Mouse (Mus musculus) heart, adult 2 months (tissue): ENCODE results near the gene Ccnt1. TPM values are rescaled to one million over a fixed set of nuclear protein-coding genes. Genes with fewer than 3 reads are reported as not detected.
A peak's percentile ranks its signal among the peaks of the same experiment; 100 is the strongest.

Experiments
- DNase-seq, 2 experiments: peaks; one replicate each; pipeline ENCODE4 v3.0.0; 2021
- H3K27ac ChIP-seq: fragments of 200-600 bp; 2 replicates; pipeline ENCODE4 v1.8.1; 2022
- H3K27me3 ChIP-seq: fragments of 200-500 bp; 2 replicates; pipeline ENCODE4 v1.6.1; 2012; ENCODE audit warnings: mild to moderate bottlenecking, low read length, inconsistent platforms, mixed read lengths; ENCODE audit not compliant: control insufficient read depth, insufficient read depth
- H3K36me3 ChIP-seq: fragments of 200-500 bp; 2 replicates; pipeline ENCODE4 v1.6.1; 2012; ENCODE audit warnings: low read length, inconsistent platforms; ENCODE audit not compliant: control insufficient read depth, insufficient read depth
- H3K4me1 ChIP-seq: fragments of 200-500 bp; 2 replicates; pipeline ENCODE4 v1.6.1; 2011; ENCODE audit warnings: low read length; ENCODE audit not compliant: control insufficient read depth, insufficient read depth
- H3K4me3 ChIP-seq: fragments of 200-600 bp; 2 replicates; pipeline ENCODE4 v1.8.1; 2022
- H3K79me2 ChIP-seq: fragments of 200-500 bp; replicated peaks from 2 replicates; pipeline ENCODE4 v1.6.1; 2012; ENCODE audit warnings: mild to moderate bottlenecking, inconsistent platforms, low read length, moderate library complexity, mixed read lengths; ENCODE audit not compliant: control insufficient read depth, insufficient read depth
- H3K9ac ChIP-seq: fragments of 200-500 bp; 2 replicates; pipeline ENCODE4 v1.6.1; 2012; ENCODE audit warnings: low read depth, mild to moderate bottlenecking, control low read depth, inconsistent platforms, low read length, mixed read lengths
- CTCF ChIP-seq: fragments of 200-600 bp; IDR thresholded peaks from 2 replicates; pipeline ENCODE4 v1.8.1; 2022; ENCODE audit warnings: antibody characterized with exemption, mild to moderate bottlenecking, moderate library complexity
- EP300 ChIP-seq: fragments of 200-500 bp; IDR thresholded peaks from 2 replicates; pipeline ENCODE4 v1.6.1; 2011; ENCODE audit warnings: low read depth, low read length, control low read depth; ENCODE audit not compliant: insufficient read depth
- POLR2A ChIP-seq: fragments of 200-500 bp; IDR thresholded peaks from 2 replicates; pipeline ENCODE4 v1.6.1; 2011; ENCODE audit warnings: mild to moderate bottlenecking, low read depth, low read length, control low read depth; ENCODE audit not compliant: insufficient read depth
- WGBS: fragments of 180-500 bp; shearing (Covaris S2); methylation state at CpG from one replicate; pipeline ENCODE4 v1.1.7; 2018; 5-methylcytosine and 5-hydroxymethylcytosine counted together
- intact Hi-C: fragments of 180-260 bp; cut with DNase I; formaldehyde crosslinking; loops from one replicate; pipeline ENCODE4 v1.15.1; 2025
- polyA plus RNA-seq: library from polyadenylated mRNA; depleted of rRNA; stranded (reverse); fragments of >200 nt; gene quantifications from 2 replicates; pipeline ENCODE4 v1.2.3, GENCODE M21; 2012
- total RNA-seq, 2 experiments: library from RNA; stranded (reverse); gene quantifications; 2 replicates each; pipeline ENCODE4 v1.2.3; 2021

Ccnt1 gene
- total and polyA plus RNA-seq, 3 experiments, result 9.3 to 27.6 (median 26.8) TPM

GRCm38 (mm10) chr15:98552758-98553157 is 18.0 kb downstream of the Ccnt1 start:
- intact Hi-C loops, result no loop called here
- no peak for TF ChIP-seq CTCF
- no peak for TF ChIP-seq POLR2A
- no peak for TF ChIP-seq EP300
- DNase-seq, result no peak
- no peak overlapping the region for H3K4me3 ChIP-seq
- no peaks in the 10 kb centered on the region for H3K4me1 ChIP-seq
- H3K27me3 ChIP-seq, result no peaks in the 10 kb centered on the region
- no peaks in the 10 kb centered on the region for H3K79me2 ChIP-seq
- WGBS, result 82% methylated on average over 2 of the region's 2 CpGs
- H3K9ac ChIP-seq, result no peak overlapping the region
- H3K36me3 ChIP-seq, result peaks cover 10% of the 10 kb centered on the region; the same call in 1 of the 2 replicates
- no peak overlapping the region for H3K27ac ChIP-seq

GRCm38 (mm10) chr15:98546843-98547242 is 23.9 kb downstream of the Ccnt1 start:
- intact Hi-C loops, result no loop called here
- Histone ChIP-seq H3K9ac (no peak overlapping the region), H3K79me2 (no peaks in the 10 kb centered on the region), H3K4me1 (no peaks in the 10 kb centered on the region), H3K4me3 (no peak overlapping the region), H3K36me3 (peaks cover 2% of the 10 kb centered on the region; the same call in 1 of the 2 replicates), H3K27me3 (no peaks in the 10 kb centered on the region), H3K27ac (no peak overlapping the region)
- WGBS, result 93% methylated on average over 5 of the region's 5 CpGs
- DNase-seq, result peak in 1 of 2 experiments; percentile 2
- TF ChIP-seq EP300, result no peak
- TF ChIP-seq CTCF, result no peak
- no peak for TF ChIP-seq POLR2A

DNA sequence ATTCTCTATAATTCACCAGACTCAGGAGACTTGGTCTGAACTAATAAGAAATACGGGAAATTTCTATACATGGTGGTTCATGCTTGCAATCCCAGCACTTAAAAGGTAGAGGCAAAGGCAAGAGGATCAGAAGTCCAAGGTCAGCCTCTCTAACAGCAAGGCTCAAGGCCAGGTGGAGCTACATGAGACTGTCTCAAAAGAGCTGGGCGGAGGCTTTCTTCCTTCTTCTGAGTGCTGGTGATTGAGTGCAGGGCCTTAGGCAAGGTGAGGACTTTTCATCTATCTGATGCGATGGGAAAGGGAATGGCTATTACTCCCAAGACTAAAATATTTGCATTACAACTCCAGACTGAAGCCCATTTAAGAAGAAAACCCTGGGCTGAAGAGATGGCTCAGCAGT is 25.6 kb downstream of the Ccnt1 start:
- Histone ChIP-seq H3K27ac (no peak overlapping the region), H3K4me1 (no peaks in the 10 kb centered on the region)
- 91% methylated on average over 3 of the region's 3 CpGs for WGBS

DNA sequence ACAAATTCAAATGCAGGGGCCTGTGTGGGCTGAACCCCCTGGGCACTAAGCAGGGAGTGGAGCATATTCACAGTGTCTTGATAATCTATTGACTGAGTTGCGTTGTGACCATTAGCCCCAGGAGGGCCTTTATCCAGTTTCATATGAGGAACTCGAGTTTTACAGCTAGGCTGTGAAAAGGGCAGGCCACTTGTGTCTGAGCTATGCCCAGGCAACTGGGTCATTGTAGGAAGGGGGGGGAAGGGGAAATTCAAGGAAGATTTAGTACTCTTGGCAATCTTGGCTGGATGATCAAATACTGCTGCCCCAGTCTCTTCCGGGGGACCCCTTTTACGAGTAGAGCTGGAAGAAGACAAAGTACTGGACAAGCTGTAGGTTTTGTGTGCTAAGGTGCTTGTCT is 27.4 kb downstream of the Ccnt1 start:
- 83% methylated on average over 4 of the region's 4 CpGs for WGBS
- Histone ChIP-seq H3K27me3 (no peaks in the 10 kb centered on the region), H3K4me1 (no peaks in the 10 kb centered on the region), H3K36me3 (peaks cover 2% of the 10 kb centered on the region; the same call in 1 of the 2 replicates), H3K79me2 (no peaks in the 10 kb centered on the region; the same call in 1 of the 2 replicates), H3K4me3 (no peak overlapping the region), H3K27ac (no peak overlapping the region), H3K9ac (no peak overlapping the region)
- no peak for DNase-seq
- intact Hi-C loops, result no loop called here
- TF ChIP-seq EP300 (no peak), POLR2A (no peak), CTCF (no peak)

More for the DNA sequence above, 25.6 kb downstream of the Ccnt1 start:
- intact Hi-C loops, result no loop called here
- no peak for DNase-seq
- H3K4me3 ChIP-seq, result no peak overlapping the region
- H3K36me3 ChIP-seq, result peaks cover 2% of the 10 kb centered on the region; the same call in 1 of the 2 replicates
- H3K79me2 ChIP-seq, result no peaks in the 10 kb centered on the region
- TF ChIP-seq CTCF (no peak), POLR2A (no peak), EP300 (no peak)
- H3K27me3 ChIP-seq, result no peaks in the 10 kb centered on the region
- H3K9ac ChIP-seq, result no peak overlapping the region

DNA sequence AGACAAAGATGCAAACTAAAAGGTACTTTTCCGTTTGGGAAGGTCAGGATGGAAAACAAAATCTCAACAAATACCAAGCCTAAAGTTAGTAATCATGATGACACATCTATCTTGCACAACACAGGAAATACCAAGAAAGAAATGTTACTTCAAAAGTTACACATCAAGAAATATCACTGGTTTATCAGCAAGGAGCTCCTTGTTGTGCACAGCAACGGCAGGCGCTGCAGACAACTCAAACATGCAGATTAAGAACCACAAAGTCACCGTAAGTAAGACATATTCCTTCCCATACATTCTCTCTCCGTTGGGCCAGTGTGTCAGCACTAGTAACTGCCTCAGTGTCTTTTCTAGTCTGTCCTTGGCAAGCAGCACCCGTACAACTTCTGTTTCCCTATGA is 29.7 kb downstream of the Ccnt1 start:
- WGBS, result 65% methylated on average over 6 of the region's 6 CpGs
- intact Hi-C loops, result no loop called here
- no peak overlapping the region for H3K27ac ChIP-seq
- TF ChIP-seq CTCF (no peak), EP300 (no peak), POLR2A (no peak)
- H3K4me1 ChIP-seq, result no peaks in the 10 kb centered on the region
- no peaks in the 10 kb centered on the region; the same call in 1 of the 2 replicates for H3K79me2 ChIP-seq
- H3K9ac ChIP-seq, result no peak overlapping the region
- peaks cover 2% of the 10 kb centered on the region; the same call in 1 of the 2 replicates for H3K36me3 ChIP-seq
- no peak for DNase-seq
- H3K4me3 ChIP-seq, result no peak overlapping the region
- H3K27me3 ChIP-seq, result no peaks in the 10 kb centered on the region

DNA sequence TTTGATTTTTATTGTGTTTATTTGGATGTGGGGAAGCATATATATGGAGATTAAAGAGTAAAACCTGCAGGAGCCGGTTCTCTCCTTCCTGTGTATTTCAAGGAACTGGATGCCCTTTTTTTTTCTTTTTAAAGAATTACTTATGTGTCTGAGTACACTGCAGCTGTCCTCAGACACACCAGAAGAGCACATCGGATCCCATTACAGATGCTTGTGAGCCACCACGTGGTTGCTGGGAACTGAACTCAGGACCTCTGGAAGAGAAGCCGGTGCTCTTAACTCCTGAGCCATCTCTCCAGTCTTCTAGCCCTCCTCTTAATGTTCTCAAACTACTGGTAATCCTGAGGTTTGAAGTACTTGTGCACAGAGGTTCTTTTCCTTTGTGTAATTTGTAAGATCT is 32.8 kb downstream of the Ccnt1 start:
- no peak overlapping the region for H3K4me3 ChIP-seq

More for the DNA sequence above, 32.8 kb downstream of the Ccnt1 start:
- TF ChIP-seq POLR2A (no peak), EP300 (no peak), CTCF (no peak)
- H3K79me2 ChIP-seq, result no peaks in the 10 kb centered on the region; the same call in 1 of the 2 replicates
- 60% methylated on average over 4 of the region's 4 CpGs for WGBS
- no peak for DNase-seq
- H3K36me3 ChIP-seq, result peaks cover 2% of the 10 kb centered on the region; the same call in 1 of the 2 replicates
- no peak overlapping the region for H3K27ac ChIP-seq
- H3K9ac ChIP-seq, result no peak overlapping the region
- no peaks in the 10 kb centered on the region for H3K27me3 ChIP-seq
- intact Hi-C loops, result no loop called here
- H3K4me1 ChIP-seq, result no peaks in the 10 kb centered on the region; the same call in 1 of the 2 replicates
